Mouse (Mus musculus): ENCODE measurements at regions not wholly inside any gene's neighbourhood (a gene's known extent, or its start where the extent isn't known, plus 50 kb on each side); places are given as distances from the start of the nearest gene placed in this dataset.

- no peak for TF ChIP-seq E2F4 (IDR thresholded peaks at IDR 0.05; ENCODE audit: insufficient read depth)
- TF ChIP-seq SRF (IDR thresholded peaks at IDR 0.05; ENCODE audit: control insufficient read depth, insufficient read length, low read depth) = no peak
- TF ChIP-seq REST (IDR thresholded peaks at IDR 0.05; ENCODE audit: insufficient read depth, insufficient read length) = no peak
- TF ChIP-seq POLR2A (IDR thresholded peaks at IDR 0.05; ENCODE audit: insufficient read length, low read depth) = no peak
- no peak for TF ChIP-seq MYOG (IDR thresholded peaks at IDR 0.05; ENCODE audit: control insufficient read depth in 1 of 3, insufficient read depth in 1 of 3, insufficient read length in 2 of 3, low read depth in 2 of 3)
- TF ChIP-seq TCF12 (IDR thresholded peaks at IDR 0.05; ENCODE audit: insufficient read depth, poor library complexity, severe bottlenecking) = no peak
- TF ChIP-seq USF1 (IDR thresholded peaks at IDR 0.05; ENCODE audit: low read depth) = no peak
- no peak for TF ChIP-seq MAX (IDR thresholded peaks at IDR 0.05; ENCODE audit: low read depth)
- TF ChIP-seq POLR2AphosphoS2 (IDR thresholded peaks at IDR 0.05; ENCODE audit: insufficient read length, low read depth) = no peak
These were observed 222.6 kb upstream of the Clint1 start for GRCm38 (mm10) chr11:45629250-45629649.
